Comparison of ENCODE assay signal across 30 mouse cellular contexts in the genomic region with DNA sequence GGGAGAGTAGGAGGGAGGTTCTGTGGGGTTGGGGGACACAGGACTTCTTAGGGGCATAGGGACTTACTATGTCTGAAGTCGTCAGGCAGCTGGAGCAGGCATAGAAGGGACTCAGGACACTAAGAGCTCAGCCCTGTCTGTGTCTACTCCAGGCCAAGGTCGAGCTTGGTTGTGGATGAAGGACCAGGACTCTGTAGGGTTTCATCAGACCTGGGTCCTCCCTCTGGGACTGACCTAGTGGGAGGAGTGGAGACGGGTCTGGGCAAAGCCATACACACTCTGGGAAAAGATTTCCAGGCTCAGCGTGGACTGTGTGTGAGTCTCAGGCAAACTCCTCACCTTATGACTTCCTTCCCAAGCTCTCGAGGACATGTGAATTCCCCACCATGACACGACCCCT. TPM values are rescaled to one million over a fixed set of nuclear protein-coding genes. Genes with fewer than 3 reads are reported as not detected.
"Had no signal": no experiment of that assay in that cellular context is flagged by ENCODE, and none has a peak within 500 bp of the region (broad histone marks: within the 10 kb centered on the region; RNA-seq: fewer than 3 reads in every experiment).

No protein-coding gene starts in this region.

- H3K27ac ChIP-seq: kidney, postnatal 0 days; layer of hippocampus, adult 2 months; limb, embryonic 12.5 days; limb, embryonic 15.5 days; liver, embryonic 14.5 days; lung, embryonic 15.5 days; midbrain, embryonic 10.5 days; midbrain, embryonic 13.5 days; neural tube, embryonic 13.5 days; stomach, embryonic 15.5 days had no signal

- H3K4me3 ChIP-seq: layer of hippocampus, adult 2 months; limb, embryonic 12.5 days; limb, embryonic 15.5 days; lung, embryonic 15.5 days; megakaryocyte, embryonic 14.5 days; midbrain, embryonic 10.5 days; midbrain, embryonic 13.5 days; myocyte; neural tube, embryonic 13.5 days; stomach, embryonic 15.5 days had no signal

- DNase-seq: kidney, adult 18-20 months; kidney, adult 9 months; left cerebral cortex, postnatal 4 days; lung, adult 18-20 months; lung, postnatal 10 days; lung, postnatal 36 days; retina, postnatal 1 day; right cerebral cortex, postnatal 25 days; spleen, adult 18-20 months; thymus, postnatal 25 days had no signal

RNA-seq across cellular contexts. Expression of a gene that starts 16.8 kb away (rescaled TPM):
- total RNA-seq: layer of hippocampus, adult 2 months; layer of hippocampus, postnatal 14 days; left cerebral cortex, adult 8-10 months; left cerebral cortex, postnatal 14 days; monocyte, adult 5-6 weeks; neutrophil, adult 5-6 weeks had no signal
- polyA plus RNA-seq: kidney, postnatal 0 days; large intestine, adult 2 months; limb, embryonic 12.5 days; limb, embryonic 15.5 days; liver, embryonic 14.5 days; lung, embryonic 15.5 days; midbrain, embryonic 10.5 days; midbrain, embryonic 13.5 days; midbrain, embryonic 16.5 days; neural tube, embryonic 13.5 days; stomach, embryonic 15.5 days; thymus, postnatal 0 days had no signal

RNA-seq across cellular contexts. Expression of a gene that starts 33.6 kb away (rescaled TPM):
- total RNA-seq: layer of hippocampus, adult 2 months; layer of hippocampus, postnatal 14 days; left cerebral cortex, adult 8-10 months; left cerebral cortex, postnatal 14 days; left cerebral cortex, postnatal 4 days; monocyte, adult 5-6 weeks had no signal
- polyA plus RNA-seq: kidney, postnatal 0 days; large intestine, adult 2 months; limb, embryonic 12.5 days; liver, embryonic 14.5 days; lung, embryonic 15.5 days; midbrain, embryonic 10.5 days; midbrain, embryonic 13.5 days; midbrain, embryonic 16.5 days; neural tube, embryonic 13.5 days; stomach, embryonic 15.5 days; thymus, postnatal 0 days had no signal
